ENCODE assay signal across 20 mouse cellular contexts in genomic region chr2:114231248-114231647, GRCm38 (mm10). TPM values are rescaled to one million over a fixed set of nuclear protein-coding genes. Genes with fewer than 3 reads are reported as not detected.
DNase-seq lines count a peak whose midpoint lies in the region; ATAC-seq lines count a peak whose summit lies in the region.
"Had no signal": no experiment of that assay in that cellular context is flagged by ENCODE, and none has a peak within 500 bp of the region (broad histone marks: within the 10 kb centered on the region; RNA-seq: fewer than 3 reads in every experiment).

No protein-coding gene starts in this region.

- ATAC-seq in cerebellum, adult (ENCODE audit: insufficient number of reproducible peaks, low FRiP score, low TSS enrichment) = no peak
- ATAC-seq in inflammation-experienced regulatory T-cells, adult 6 months = peak; percentile 60
- ATAC-seq: forebrain, embryonic 15.5 days; intestine, embryonic 16.5 days; Patski had no signal

- peak; percentile 5 to 16 for DNase-seq in cerebellum, postnatal 14 days
- DNase-seq in left cerebral cortex, postnatal 4 days = peak; percentile 7
- DNase-seq in left cerebral cortex, adult 11 months (ENCODE audit: low spot score) = no peak
- peak; percentile 42 for DNase-seq in testis, postnatal 10 days (ENCODE audit: low spot score)
- no peak for DNase-seq in testis, postnatal 14 days (ENCODE audit: low spot score)
- DNase-seq in thymus, postnatal 25 days = no peak
- DNase-seq: adrenal gland, adult 2 months; adrenal gland, postnatal 14 days; cerebellum, adult 18-20 months; cerebellum, adult 9-10 months; cerebellum, postnatal 36 days; embryo, embryonic 11 days; gastrocnemius, postnatal 25 days; heart, adult 2 months had no signal

- intact Hi-C loops in left cerebral cortex, postnatal 4 days (cut with DNase I) = no loop called here

RNA-seq across cellular contexts. Expression of gene Zfp770, which starts 30.0 kb away (rescaled TPM):
- 10 to 100 TPM; 29.4 to 30.2 TPM for total RNA-seq in left cerebral cortex, postnatal 4 days (2021)
- 1 to 10 TPM; 2.4 to 3.6 (median 2.6) TPM for polyA plus RNA-seq in inflammation-experienced regulatory T-cells, adult 6 months (2017; shearing (Covaris generic))
- polyA plus RNA-seq: G1E had no signal

RNA-seq across cellular contexts. Expression of gene Aqr, which starts 44.4 kb away (rescaled TPM):
- 10 to 100 TPM; 35.8 to 36.9 TPM for total RNA-seq in left cerebral cortex, postnatal 4 days (2021)
- polyA plus RNA-seq in inflammation-experienced regulatory T-cells, adult 6 months (2017; shearing (Covaris generic)) = 10 to 100 TPM; 45.3 to 49.6 (median 47.4) TPM

Comparison
In these comparisons a context has a peak if more than half of its experiments do, and no peak if none do; other contexts are left out.
1. DNase-seq: peak in cerebellum, postnatal 14 days (2 of 2), left cerebral cortex, postnatal 4 days (single experiment) and testis, postnatal 10 days (single experiment); none in left cerebral cortex, adult 11 months (single experiment), testis, postnatal 14 days (single experiment) and thymus, postnatal 25 days (single experiment).